Mouse (Mus musculus): Measurements from ENCODE around the gene Dis3l2. TPM values are rescaled to one million over a fixed set of nuclear protein-coding genes. Genes with fewer than 3 reads are reported as not detected.

The Dis3l2 gene
- total and polyA plus RNA-seq, 2 experiments from 2014 or later, result 33.3 to 45.7 TPM

DNA sequence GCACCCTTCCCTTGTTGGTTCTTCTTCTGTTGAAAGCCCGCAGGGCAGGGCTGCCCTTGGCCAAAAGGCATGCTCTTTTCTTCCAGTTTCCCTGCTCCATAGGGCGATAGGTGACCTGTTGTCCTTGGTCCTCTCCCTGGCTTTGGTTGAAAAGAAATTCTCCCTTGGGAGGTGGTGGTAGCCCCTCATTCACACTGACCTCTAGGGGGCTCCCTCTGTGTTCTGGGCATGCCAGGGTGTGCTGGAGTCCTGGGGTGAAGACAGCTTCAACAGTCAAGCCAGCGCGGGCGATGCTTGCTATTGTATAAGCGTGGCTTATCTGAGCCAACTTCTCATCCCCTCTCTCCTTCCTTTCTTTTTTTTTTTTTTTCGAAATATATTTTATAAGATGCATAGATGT, 6.7 kb upstream of the Dis3l2 start:
- DNase-seq (ENCODE audit: low spot score), result no peak
- Histone ChIP-seq H3K4me3 (ENCODE audit: low read depth, low read length) (no peak overlapping the region), H3K36me3 (ENCODE audit: insufficient read depth, low read length) (no peaks in the 10 kb centered on the region), H3K9ac (replicated peaks; ENCODE audit: low read length, poor library complexity, severe bottlenecking) (no peak overlapping the region), H3K27me3 (ENCODE audit: insufficient read depth, low read length) (no peaks in the 10 kb centered on the region), H3K27ac (ENCODE audit: low read depth, low read length) (no peak overlapping the region), H3K4me1 (ENCODE audit: insufficient read depth, low read length) (no peaks in the 10 kb centered on the region), H3K9me3 (ENCODE audit: low read length) (no peaks in the 10 kb centered on the region), H3K4me2 (ENCODE audit: low read depth, low read length, poor library complexity, severe bottlenecking) (no peak overlapping the region)
- peak; percentile 7; the same call in 1 of the 2 replicates for TF ChIP-seq CTCF (IDR thresholded peaks at IDR 0.05)
- no peak for ATAC-seq (ENCODE audit: low FRiP score)
- 55% methylated on average over 7 of the region's 7 CpGs for WGBS

DNA sequence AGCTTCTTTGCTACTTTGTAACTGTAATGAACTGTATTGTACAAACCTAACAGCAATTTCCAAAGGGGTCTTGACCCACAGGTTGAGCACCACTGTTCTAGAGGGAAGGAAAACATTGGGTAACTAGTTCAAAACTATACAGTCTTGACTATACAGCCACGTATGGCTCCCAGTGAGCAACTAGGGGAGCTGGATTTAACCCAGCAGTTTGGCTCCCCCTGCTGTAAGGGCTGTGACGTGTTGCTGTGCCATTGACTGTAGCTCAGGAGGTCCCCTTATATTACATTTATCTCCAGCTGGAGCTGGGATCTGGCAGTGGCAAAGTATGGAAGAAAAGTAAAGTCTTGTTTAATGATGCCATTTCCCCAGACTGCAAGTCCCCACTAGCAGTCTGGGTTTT, 4.9 kb upstream of the Dis3l2 start:
- 0 out of 2 replicates have a peak, but pooled peaks have one; percentile 5 for TF ChIP-seq CTCF (IDR thresholded peaks at IDR 0.05)
- H3K4me2 ChIP-seq (ENCODE audit: low read depth, low read length, poor library complexity, severe bottlenecking), result no peak overlapping the region
- no peak overlapping the region for H3K27ac ChIP-seq (ENCODE audit: low read depth, low read length)
- H3K36me3 ChIP-seq (ENCODE audit: insufficient read depth, low read length), result no peaks in the 10 kb centered on the region
- DNase-seq (ENCODE audit: low spot score) (no peak), ATAC-seq (ENCODE audit: low FRiP score) (no peak)
- H3K9ac ChIP-seq (replicated peaks; ENCODE audit: low read length, poor library complexity, severe bottlenecking), result no peak overlapping the region
- H3K9me3 ChIP-seq (ENCODE audit: low read length), result no peaks in the 10 kb centered on the region
- H3K4me1 ChIP-seq (ENCODE audit: insufficient read depth, low read length), result no peaks in the 10 kb centered on the region
- no peaks in the 10 kb centered on the region for H3K27me3 ChIP-seq (ENCODE audit: insufficient read depth, low read length)
- 32% methylated on average over 2 of the region's 2 CpGs for WGBS
- no peak overlapping the region for H3K4me3 ChIP-seq (ENCODE audit: low read depth, low read length)

- no peak for ATAC-seq (ENCODE audit: low FRiP score)
- no peak for DNase-seq (ENCODE audit: low spot score)
- H3K4me1 ChIP-seq (ENCODE audit: insufficient read depth, low read length), result no peaks in the 10 kb centered on the region
- H3K9ac ChIP-seq (replicated peaks; ENCODE audit: low read length, poor library complexity, severe bottlenecking), result no peak overlapping the region
- TF ChIP-seq CTCF (IDR thresholded peaks at IDR 0.05), result peak; percentile 30
- no peak overlapping the region for H3K27ac ChIP-seq (ENCODE audit: low read depth, low read length)
- H3K27me3 ChIP-seq (ENCODE audit: insufficient read depth, low read length), result no peaks in the 10 kb centered on the region
- 67% methylated on average over 11 of the region's 11 CpGs for WGBS
- no peak overlapping the region for H3K4me3 ChIP-seq (ENCODE audit: low read depth, low read length)
- no peaks in the 10 kb centered on the region for H3K9me3 ChIP-seq (ENCODE audit: low read length)
- H3K4me2 ChIP-seq (ENCODE audit: low read depth, low read length, poor library complexity, severe bottlenecking), result no peak overlapping the region
- H3K36me3 ChIP-seq (ENCODE audit: insufficient read depth, low read length), result no peaks in the 10 kb centered on the region
Observed at GRCm38 (mm10) chr1:86699346-86700136, 4.1 kb upstream of the Dis3l2 start.

DNA sequence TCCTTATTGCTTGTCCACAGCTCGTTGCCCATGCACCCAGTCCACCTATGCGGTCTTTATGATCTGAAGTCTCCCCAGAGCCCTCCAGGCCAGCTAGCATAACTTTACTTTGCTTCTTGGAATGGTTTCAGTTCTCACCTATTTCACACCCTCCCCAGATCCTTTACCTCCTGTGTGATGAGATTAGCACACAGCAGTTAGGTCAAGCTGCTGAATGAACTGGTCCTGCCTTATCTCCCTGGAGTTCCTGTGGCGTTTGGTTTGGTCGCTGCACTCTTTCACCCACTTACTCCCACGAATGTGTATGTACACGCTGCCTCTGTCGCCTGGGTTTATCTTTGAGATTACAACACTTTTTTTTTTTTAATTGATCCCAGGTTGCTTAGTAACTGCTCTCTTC, 3.2 kb upstream of the Dis3l2 start:
- H3K9me3 ChIP-seq (ENCODE audit: low read length), result no peaks in the 10 kb centered on the region
- no peak for DNase-seq (ENCODE audit: low spot score)
- H3K27ac ChIP-seq (ENCODE audit: low read depth, low read length), result no peak overlapping the region
- ATAC-seq (ENCODE audit: low FRiP score), result no peak
- H3K4me2 ChIP-seq (ENCODE audit: low read depth, low read length, poor library complexity, severe bottlenecking), result no peak overlapping the region
- H3K9ac ChIP-seq (replicated peaks; ENCODE audit: low read length, poor library complexity, severe bottlenecking), result no peak overlapping the region
- H3K4me3 ChIP-seq (ENCODE audit: low read depth, low read length), result no peak overlapping the region
- H3K27me3 ChIP-seq (ENCODE audit: insufficient read depth, low read length), result no peaks in the 10 kb centered on the region
- WGBS, result 83% methylated on average over 7 of the region's 7 CpGs
- no peak for TF ChIP-seq CTCF (IDR thresholded peaks at IDR 0.05)
- no peaks in the 10 kb centered on the region for H3K4me1 ChIP-seq (ENCODE audit: insufficient read depth, low read length)
- H3K36me3 ChIP-seq (ENCODE audit: insufficient read depth, low read length), result no peaks in the 10 kb centered on the region

- H3K27me3 ChIP-seq (ENCODE audit: insufficient read depth, low read length), result no peaks in the 10 kb centered on the region
- DNase-seq (ENCODE audit: low spot score) (no peak), ATAC-seq (ENCODE audit: low FRiP score) (no peak; the same call in 1 of the 2 replicates)
- H3K36me3 ChIP-seq (ENCODE audit: insufficient read depth, low read length), result no peaks in the 10 kb centered on the region
- peak overlapping the region; percentile 91 for H3K9ac ChIP-seq (replicated peaks; ENCODE audit: low read length, poor library complexity, severe bottlenecking)
- under 1% methylated on average over 27 of the region's 27 CpGs for WGBS
- 0 out of 2 replicates have a peak, but pooled peaks cover 3% of the 10 kb centered on the region for H3K4me1 ChIP-seq (ENCODE audit: insufficient read depth, low read length)
- H3K4me3 ChIP-seq (ENCODE audit: low read depth, low read length), result peak overlapping the region; percentile 94
- peak overlapping the region; percentile 77 for H3K4me2 ChIP-seq (ENCODE audit: low read depth, low read length, poor library complexity, severe bottlenecking)
- TF ChIP-seq CTCF (IDR thresholded peaks at IDR 0.05), result no peak
- no peaks in the 10 kb centered on the region for H3K9me3 ChIP-seq (ENCODE audit: low read length)
- peak overlapping the region; percentile 84 for H3K27ac ChIP-seq (ENCODE audit: low read depth, low read length)
Observed at GRCm38 (mm10) chr1:86703965-86704326, 338 bp downstream of the Dis3l2 start.

- DNase-seq (ENCODE audit: low spot score), result no peak
- no peak for TF ChIP-seq CTCF (IDR thresholded peaks at IDR 0.05)
- H3K4me2 ChIP-seq (ENCODE audit: low read depth, low read length, poor library complexity, severe bottlenecking), result no peak overlapping the region
Observed at GRCm38 (mm10) chr1:86705461-86705860, 1.9 kb downstream of the Dis3l2 start.

More at GRCm38 (mm10) chr1:86705461-86705860, 1.9 kb downstream of the Dis3l2 start:
- Histone ChIP-seq H3K4me1 (ENCODE audit: insufficient read depth, low read length) (0 out of 2 replicates have a peak, but pooled peaks cover 3% of the 10 kb centered on the region), H3K27ac (ENCODE audit: low read depth, low read length) (no peak overlapping the region), H3K36me3 (ENCODE audit: insufficient read depth, low read length) (no peaks in the 10 kb centered on the region), H3K27me3 (ENCODE audit: insufficient read depth, low read length) (no peaks in the 10 kb centered on the region), H3K9me3 (ENCODE audit: low read length) (no peaks in the 10 kb centered on the region), H3K9ac (replicated peaks; ENCODE audit: low read length, poor library complexity, severe bottlenecking) (no peak overlapping the region), H3K4me3 (ENCODE audit: low read depth, low read length) (no peak overlapping the region)
- no peak for ATAC-seq (ENCODE audit: low FRiP score)
- WGBS, result 79% methylated on average over 3 of the region's 3 CpGs
